Mouse (Mus musculus): ENCODE results near the gene Glp1r.

The Glp1r gene

GRCm38 (mm10) chr17:30901627-30902026 is at the start of gene Glp1r:
TSS of gene Glp1r (plus strand) at chr17:30901817.
- no peak for DNase-seq (ENCODE audit: low spot score in 2 of 2)

- DNase-seq (ENCODE audit: low spot score in 2 of 2) = no peak
Measured at GRCm38 (mm10) chr17:30852345-30852744, 49.3 kb upstream of the Glp1r start.

GRCm38 (mm10) chr17:30857347-30857746 is 44.3 kb upstream of the Glp1r start:
- no peak for DNase-seq (ENCODE audit: low spot score in 2 of 2)

- DNase-seq (ENCODE audit: low spot score in 2 of 2) = no peak
Measured at GRCm38 (mm10) chr17:30858586-30859259, 42.9 kb upstream of the Glp1r start.

- DNase-seq (ENCODE audit: low spot score in 2 of 2) = no peak
Measured at GRCm38 (mm10) chr17:30859989-30860585, 41.5 kb upstream of the Glp1r start.

- DNase-seq (ENCODE audit: low spot score in 2 of 2) = no peak
Measured at GRCm38 (mm10) chr17:30860606-30861005, 41.0 kb upstream of the Glp1r start.

GRCm38 (mm10) chr17:30866281-30866680 is 35.3 kb upstream of the Glp1r start:
- DNase-seq (ENCODE audit: low spot score in 2 of 2) = no peak

GRCm38 (mm10) chr17:30866966-30867365 is 34.7 kb upstream of the Glp1r start:
- DNase-seq (ENCODE audit: low spot score in 2 of 2) = no peak

GRCm38 (mm10) chr17:30871040-30871439 is 30.6 kb upstream of the Glp1r start:
- no peak for DNase-seq (ENCODE audit: low spot score in 2 of 2)

GRCm38 (mm10) chr17:30874276-30874675 is 27.3 kb upstream of the Glp1r start:
- no peak for DNase-seq (ENCODE audit: low spot score in 2 of 2)

- DNase-seq (ENCODE audit: low spot score in 2 of 2) = no peak
Measured at GRCm38 (mm10) chr17:30877456-30877855, 24.2 kb upstream of the Glp1r start.

- DNase-seq (ENCODE audit: low spot score in 2 of 2) = no peak
Measured at GRCm38 (mm10) chr17:30878626-30879025, 23.0 kb upstream of the Glp1r start.

- DNase-seq (ENCODE audit: low spot score in 2 of 2) = no peak
Measured at GRCm38 (mm10) chr17:30880391-30880790, 21.2 kb upstream of the Glp1r start.

- DNase-seq (ENCODE audit: low spot score in 2 of 2) = no peak
Measured at GRCm38 (mm10) chr17:30881001-30881400, 20.6 kb upstream of the Glp1r start.

- DNase-seq (ENCODE audit: low spot score in 2 of 2) = no peak
Measured at GRCm38 (mm10) chr17:30882206-30882605, 19.4 kb upstream of the Glp1r start.

- no peak for DNase-seq (ENCODE audit: low spot score in 2 of 2)
Measured at GRCm38 (mm10) chr17:30883534-30883933, 18.1 kb upstream of the Glp1r start.

GRCm38 (mm10) chr17:30892086-30892485 is 9.5 kb upstream of the Glp1r start:
- no peak for DNase-seq (ENCODE audit: low spot score in 2 of 2)

GRCm38 (mm10) chr17:30892730-30893129 is 8.9 kb upstream of the Glp1r start:
- no peak for DNase-seq (ENCODE audit: low spot score in 2 of 2)

GRCm38 (mm10) chr17:30897075-30897474 is 4.5 kb upstream of the Glp1r start:
- no peak for DNase-seq (ENCODE audit: low spot score in 2 of 2)

GRCm38 (mm10) chr17:30904096-30904495 is 2.5 kb downstream of the Glp1r start:
- no peak for DNase-seq (ENCODE audit: low spot score in 2 of 2)

GRCm38 (mm10) chr17:30907577-30907976 is 6.0 kb downstream of the Glp1r start:
- DNase-seq (ENCODE audit: low spot score in 2 of 2) = no peak

GRCm38 (mm10) chr17:30910866-30911731 is 9.5 kb downstream of the Glp1r start:
- DNase-seq (ENCODE audit: low spot score in 2 of 2) = no peak

- no peak for DNase-seq (ENCODE audit: low spot score in 2 of 2)
Measured at GRCm38 (mm10) chr17:30911732-30912088, 10.1 kb downstream of the Glp1r start.

All from spleen, postnatal 4 days (tissue).